Mouse (Mus musculus) neural tube, embryonic 11.5 days (tissue): ENCODE measurements around the gene Zdhhc9. TPM values are rescaled to one million over a fixed set of nuclear protein-coding genes. Genes with fewer than 3 reads are reported as not detected.
"Not testable (repeated sequence)": the region's sequence is repeated elsewhere in the genome, so short reads cannot be mapped to it uniquely, and the experiment has no call there.

Experiments used
- ATAC-seq: fragments of 200-750 bp; cut with Nextera tagmentation; 2 replicates; pipeline ENCODE4 v1.8.0; 2017; ENCODE audit warnings: moderate number of reproducible peaks, mild to moderate bottlenecking, moderate TSS enrichment, moderate library complexity; ENCODE audit not compliant: insufficient read depth, low FRiP score, low TSS enrichment
- DNase-seq: peaks from one replicate; pipeline ENCODE4 v3.0.0-alpha.2; 2015; ENCODE audit warnings: low spot score
- H3K27ac ChIP-seq: fragments of 300-500 bp; sonication (generic); 2 replicates; pipeline ENCODE4 v1.5.1; 2014; ENCODE audit warnings: low read depth, mild to moderate bottlenecking, low read length
- H3K27me3 ChIP-seq: fragments of 300-500 bp; sonication (generic); 2 replicates; pipeline ENCODE4 v1.6.1; 2014; ENCODE audit warnings: mild to moderate bottlenecking, low read length, mixed read lengths; ENCODE audit not compliant: control insufficient read depth, insufficient read depth
- H3K36me3 ChIP-seq: fragments of 300-500 bp; sonication (generic); 2 replicates; pipeline ENCODE4 v1.6.1; 2014; ENCODE audit warnings: mild to moderate bottlenecking, low read length, moderate library complexity, mixed read lengths; ENCODE audit not compliant: control insufficient read depth, insufficient read depth
- H3K4me1 ChIP-seq: fragments of 300-500 bp; sonication (generic); 2 replicates; pipeline ENCODE4 v1.6.1; 2014; ENCODE audit warnings: low read length, mixed read lengths; ENCODE audit not compliant: control insufficient read depth, insufficient read depth
- H3K4me2 ChIP-seq: fragments of 300-500 bp; sonication (generic); 2 replicates; pipeline ENCODE4 v1.6.1; 2014; ENCODE audit warnings: low read depth, mild to moderate bottlenecking, moderate library complexity
- H3K4me3 ChIP-seq: fragments of 300-500 bp; sonication (generic); 2 replicates; pipeline ENCODE4 v1.5.1; 2014; ENCODE audit warnings: low read depth, low read length
- H3K9ac ChIP-seq: fragments of 300-500 bp; sonication (generic); 2 replicates; pipeline ENCODE4 v1.6.1; 2014; ENCODE audit warnings: mild to moderate bottlenecking, low read length
- H3K9me3 ChIP-seq: fragments of 300-500 bp; sonication (generic); 2 replicates; pipeline ENCODE4 v1.6.1; 2016; ENCODE audit warnings: low read length; ENCODE audit not compliant: control insufficient read depth
- WGBS: fragments of 180-500 bp; shearing (Covaris S2); extraction: QIAGEN DNeasy Blood & Tissue Kit; methylation state at CpG from one replicate; pipeline ENCODE4 v1.1.7; 2014; 5-methylcytosine and 5-hydroxymethylcytosine counted together
- polyA plus RNA-seq: library from polyadenylated mRNA; unstranded; fragments of >200 nt; fragmentation: Nextera tagmentation; extraction: Ambion mirVana; gene quantifications from 2 replicates; pipeline ENCODE4 v1.2.1, GENCODE M21; 2014

Zdhhc9 gene
- polyA plus RNA-seq, 1 experiment from 2014 or later: 2.8 TPM

DNA sequence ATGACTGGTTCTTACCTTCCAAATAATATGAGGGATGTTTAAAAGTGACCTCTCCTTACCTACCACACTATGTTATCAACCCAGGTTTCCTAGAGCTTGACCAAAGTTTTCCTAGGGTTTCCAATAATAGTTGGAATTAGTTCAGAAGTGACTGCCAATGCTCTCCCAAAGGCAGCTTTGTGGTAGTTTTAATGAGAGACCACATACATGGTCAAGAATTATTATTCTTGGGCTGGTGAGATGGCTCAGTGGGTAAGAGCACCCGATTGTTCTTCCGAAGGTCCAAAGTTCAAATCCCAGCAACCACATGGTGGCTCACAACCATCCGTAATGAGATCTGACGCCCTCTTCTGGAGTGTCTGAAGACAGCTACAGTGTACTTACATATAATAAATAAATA is 1.1 kb upstream of the Zdhhc9 start:
- not testable (repeated sequence) for H3K9ac ChIP-seq, ATAC-seq, DNase-seq, H3K27ac ChIP-seq, H3K9me3 ChIP-seq, H3K4me2 ChIP-seq, H3K4me1 ChIP-seq, H3K36me3 ChIP-seq, H3K4me3 ChIP-seq, H3K27me3 ChIP-seq
- WGBS: 86% methylated on average over 2 of the region's 4 CpGs

DNA sequence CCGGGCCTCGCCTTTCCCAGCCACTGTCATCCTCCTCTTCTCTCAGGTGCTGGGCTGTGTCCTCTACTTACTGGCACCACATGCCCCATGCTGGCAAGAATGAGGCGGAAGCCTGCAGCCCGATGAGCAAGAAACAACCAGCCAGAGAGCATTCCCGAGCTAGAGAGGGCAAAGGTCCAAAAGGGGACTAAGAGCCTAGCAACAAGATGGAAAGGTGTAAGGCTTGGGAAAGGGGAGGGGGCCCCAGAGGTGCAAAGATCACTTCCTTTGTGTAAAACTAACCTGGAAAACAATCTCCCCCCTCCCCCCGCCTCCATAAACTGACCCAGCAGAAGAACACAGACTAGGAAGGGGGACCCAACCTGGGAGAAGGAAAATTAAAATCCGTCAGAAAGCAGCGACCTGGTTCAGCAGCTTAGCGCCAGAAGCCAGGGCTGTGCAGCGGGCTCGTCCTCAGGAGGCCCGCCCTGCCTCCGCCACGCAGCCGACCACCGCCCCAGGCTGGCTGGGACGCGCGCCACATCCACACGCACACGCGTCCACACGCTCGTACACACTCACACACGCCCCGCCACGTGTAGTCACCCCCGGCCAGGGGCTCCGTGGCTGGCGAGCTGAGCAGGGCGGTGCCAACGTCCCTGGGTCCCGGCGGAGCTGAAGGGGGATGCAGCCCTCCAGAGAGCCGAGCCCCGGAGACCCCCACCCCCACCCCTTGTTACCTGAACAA is 754 bp downstream of the Zdhhc9 start:
- Histone ChIP-seq H3K9me3 (no peaks in the 10 kb centered on the region), H3K4me2 (peak overlapping the region; percentile 48), H3K36me3 (no peaks in the 10 kb centered on the region), H3K4me3 (peak overlapping the region; percentile 57), H3K4me1 (no peaks in the 10 kb centered on the region), H3K27me3 (no peaks in the 10 kb centered on the region), H3K27ac (no peak overlapping the region), H3K9ac (peak overlapping the region; percentile 61)
- DNase-seq (no peak), ATAC-seq (peak; percentile 78)
- whole genome bisulfite sequencing: 19% methylated on average over 36 of the region's 36 CpGs

DNA sequence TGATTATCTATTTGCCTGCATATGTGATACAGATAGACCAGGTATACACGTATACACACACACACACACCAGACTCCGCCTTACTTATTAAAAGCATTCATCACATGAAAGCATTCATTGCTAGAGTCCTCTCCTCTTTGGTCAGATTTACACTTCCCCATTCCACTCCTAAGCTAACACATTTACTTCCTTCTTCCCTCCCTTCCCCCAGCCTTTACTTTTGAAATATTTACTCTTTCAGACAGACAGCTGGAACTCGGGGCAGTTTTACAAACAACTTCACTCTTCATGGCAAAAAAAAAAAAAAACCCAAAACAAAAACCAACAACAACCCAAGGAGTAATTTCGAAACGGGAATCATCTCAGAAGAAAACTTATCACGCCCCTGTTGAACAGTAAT is 4.2 kb downstream of the Zdhhc9 start:
- Histone ChIP-seq H3K4me1 (no peaks in the 10 kb centered on the region), H3K27ac (no peak overlapping the region), H3K9me3 (no peaks in the 10 kb centered on the region), H3K4me2 (no peak overlapping the region), H3K36me3 (no peaks in the 10 kb centered on the region), H3K27me3 (no peaks in the 10 kb centered on the region), H3K4me3 (no peak overlapping the region), H3K9ac (no peak overlapping the region)
- WGBS: 83% methylated on average over 6 of the region's 6 CpGs
- DNase-seq (no peak), ATAC-seq (no peak)

DNA sequence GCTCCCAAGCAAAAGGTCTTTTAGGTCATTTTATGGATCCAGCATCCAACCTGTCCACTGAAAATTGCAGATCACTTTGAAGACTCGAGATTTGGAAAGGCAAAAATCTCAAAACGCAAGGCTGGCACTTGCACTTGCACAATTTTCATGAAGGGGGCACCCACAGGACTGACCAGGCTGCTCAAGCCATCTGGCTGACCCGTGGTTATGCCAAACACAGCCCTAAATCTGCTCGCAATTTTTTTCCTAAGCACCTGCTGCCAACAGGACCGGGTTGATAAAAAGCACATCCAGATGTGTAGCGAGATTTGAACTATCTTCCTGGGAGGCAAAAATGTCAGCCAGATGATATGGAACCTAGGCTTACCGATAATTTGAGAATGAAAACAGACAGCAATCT is 4.9 kb downstream of the Zdhhc9 start:
- no peaks in the 10 kb centered on the region for H3K4me1 ChIP-seq
- no peak overlapping the region for H3K4me3 ChIP-seq
- DNase-seq (no peak), ATAC-seq (no peak)
- no peaks in the 10 kb centered on the region for H3K36me3 ChIP-seq
- no peak overlapping the region for H3K9ac ChIP-seq
- 83% methylated on average over 7 of the region's 7 CpGs for WGBS
- H3K27ac ChIP-seq: no peak overlapping the region
- no peak overlapping the region for H3K4me2 ChIP-seq
- no peaks in the 10 kb centered on the region for H3K27me3 ChIP-seq
- H3K9me3 ChIP-seq: no peaks in the 10 kb centered on the region

DNA sequence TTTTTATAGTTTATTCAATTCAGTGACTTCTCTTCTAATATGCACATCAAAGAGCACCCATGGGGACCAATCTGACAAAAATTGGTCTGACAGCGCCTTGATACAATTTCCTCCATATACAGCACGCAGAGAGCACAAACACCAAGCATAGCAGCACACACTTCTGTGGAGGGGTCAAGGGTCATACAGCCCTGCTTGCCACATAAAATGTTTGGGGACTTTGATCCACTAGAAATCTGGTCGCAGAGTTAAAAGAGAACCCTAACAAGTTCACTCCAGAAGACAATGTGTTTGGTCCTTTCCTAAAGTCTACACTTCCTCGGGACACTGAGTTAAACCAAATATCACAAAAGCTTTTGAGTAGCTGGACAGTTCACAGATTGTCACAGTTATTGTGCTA is 5.7 kb downstream of the Zdhhc9 start:
- 89% methylated on average over 4 of the region's 4 CpGs for WGBS
- no peak overlapping the region for H3K4me3 ChIP-seq
- H3K9me3 ChIP-seq: no peaks in the 10 kb centered on the region
- DNase-seq (no peak), ATAC-seq (no peak)
- H3K4me2 ChIP-seq: no peak overlapping the region
- H3K27ac ChIP-seq: no peak overlapping the region
- no peaks in the 10 kb centered on the region for H3K4me1 ChIP-seq
- H3K36me3 ChIP-seq: no peaks in the 10 kb centered on the region
- H3K27me3 ChIP-seq: no peaks in the 10 kb centered on the region
- H3K9ac ChIP-seq: no peak overlapping the region

DNA sequence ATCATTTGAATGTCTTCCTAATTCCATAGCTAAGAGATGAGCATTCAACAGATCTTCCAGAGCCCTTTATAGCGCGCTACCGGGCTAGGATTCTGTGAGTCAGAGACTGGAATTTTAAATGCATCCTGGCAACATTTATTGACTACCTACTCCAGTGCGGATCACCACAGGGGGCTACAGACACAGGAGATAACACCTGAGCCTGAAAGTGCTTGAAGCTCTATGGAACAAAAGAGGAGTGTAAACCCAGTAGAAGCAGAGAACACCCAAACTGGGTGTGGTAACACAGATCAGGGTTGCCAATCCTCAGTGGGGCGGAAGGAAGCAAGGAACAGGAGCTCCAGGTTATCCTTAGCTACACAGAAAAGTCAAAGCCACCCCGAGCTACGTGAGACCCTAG is 6.2 kb downstream of the Zdhhc9 start:
- no peak overlapping the region for H3K9ac ChIP-seq
- no peaks in the 10 kb centered on the region for H3K9me3 ChIP-seq
- H3K27ac ChIP-seq: no peak overlapping the region
- no peaks in the 10 kb centered on the region for H3K36me3 ChIP-seq
- 86% methylated on average over 7 of the region's 7 CpGs for WGBS
- no peak overlapping the region for H3K4me3 ChIP-seq
- H3K4me2 ChIP-seq: no peak overlapping the region
- ATAC-seq (no peak), DNase-seq (no peak)
- H3K4me1 ChIP-seq: no peaks in the 10 kb centered on the region
- no peaks in the 10 kb centered on the region for H3K27me3 ChIP-seq

DNA sequence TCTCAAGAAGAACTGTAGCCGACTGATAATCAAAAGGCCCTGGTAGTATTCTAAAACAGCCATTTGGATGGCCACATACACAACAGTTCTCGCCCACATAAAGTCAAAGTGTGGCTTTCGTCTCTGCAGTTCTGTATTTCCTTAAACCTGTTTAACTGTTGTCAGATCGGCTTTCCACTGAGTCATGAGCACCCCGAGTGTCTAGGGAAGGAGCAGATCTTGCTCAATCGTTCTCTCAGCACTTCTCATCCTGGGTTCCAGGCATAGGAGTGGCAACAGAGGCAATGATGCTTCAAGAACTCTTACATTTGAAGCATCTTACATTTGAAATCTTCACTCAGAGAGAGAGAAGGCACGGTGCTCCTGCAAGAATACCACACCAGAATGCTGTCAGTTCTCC is 6.7 kb downstream of the Zdhhc9 start:
- Histone ChIP-seq H3K9me3 (no peaks in the 10 kb centered on the region), H3K4me3 (no peak overlapping the region), H3K27ac (no peak overlapping the region), H3K4me1 (no peaks in the 10 kb centered on the region), H3K9ac (no peak overlapping the region), H3K27me3 (no peaks in the 10 kb centered on the region), H3K36me3 (no peaks in the 10 kb centered on the region), H3K4me2 (no peak overlapping the region)
- DNase-seq (no peak), ATAC-seq (no peak)
- 85% methylated on average over 7 of the region's 7 CpGs for WGBS

DNA sequence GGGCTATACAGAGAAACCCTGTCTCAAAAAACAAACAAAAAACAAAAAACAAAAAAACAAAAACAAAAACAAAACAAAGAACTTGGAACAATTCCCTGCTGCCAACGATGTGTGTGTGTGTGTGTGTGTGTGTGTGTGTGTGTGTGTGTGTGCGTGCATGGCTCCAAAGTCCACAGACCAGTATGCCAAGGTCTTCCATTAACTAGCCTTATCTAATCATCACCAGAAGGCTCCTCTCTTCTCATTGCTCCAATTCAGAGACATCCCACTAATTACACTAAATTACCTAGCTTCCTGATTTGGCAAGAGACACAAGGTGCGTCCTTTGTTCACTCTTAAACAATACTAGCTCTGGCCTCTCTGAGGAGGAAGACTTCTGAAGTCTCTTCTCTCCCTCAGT is 8.0 kb downstream of the Zdhhc9 start:
- Histone ChIP-seq H3K9me3 (no peaks in the 10 kb centered on the region), H3K36me3 (no peaks in the 10 kb centered on the region), H3K27me3 (no peaks in the 10 kb centered on the region), H3K27ac (no peak overlapping the region), H3K4me3 (no peak overlapping the region), H3K4me1 (no peaks in the 10 kb centered on the region), H3K4me2 (no peak overlapping the region), H3K9ac (no peak overlapping the region)
- DNase-seq (no peak), ATAC-seq (no peak)
- 91% methylated on average over 3 of the region's 3 CpGs for WGBS

DNA sequence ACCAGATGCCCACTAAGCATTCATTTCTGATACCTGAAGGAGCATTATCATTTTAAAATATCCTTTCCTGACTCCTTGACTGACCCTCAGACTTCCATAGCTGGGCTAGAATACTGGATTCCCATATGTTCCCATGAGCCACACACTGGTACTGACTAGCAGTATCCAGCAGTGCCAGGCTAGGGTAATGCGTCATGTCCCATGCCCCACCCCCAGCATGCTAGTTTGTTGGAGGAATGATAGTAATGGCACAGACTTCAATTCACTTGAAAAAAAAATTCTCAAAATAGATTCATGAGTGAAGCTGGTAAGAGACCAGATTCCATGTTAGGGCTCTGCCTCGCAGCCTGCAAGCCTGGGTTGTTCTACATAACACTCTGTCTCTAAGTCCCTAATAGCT is 9.7 kb downstream of the Zdhhc9 start:
- 94% methylated on average over 2 of the region's 2 CpGs for WGBS
- DNase-seq (no peak), ATAC-seq (no peak)
- H3K27ac ChIP-seq: no peak overlapping the region
- H3K4me2 ChIP-seq: no peak overlapping the region
- no peaks in the 10 kb centered on the region for H3K4me1 ChIP-seq
- no peak overlapping the region for H3K4me3 ChIP-seq
- H3K27me3 ChIP-seq: no peaks in the 10 kb centered on the region
- no peak overlapping the region for H3K9ac ChIP-seq
- H3K36me3 ChIP-seq: no peaks in the 10 kb centered on the region
- H3K9me3 ChIP-seq: no peaks in the 10 kb centered on the region
